Mouse (Mus musculus): ENCODE results near the gene Hyou1.

DNA sequence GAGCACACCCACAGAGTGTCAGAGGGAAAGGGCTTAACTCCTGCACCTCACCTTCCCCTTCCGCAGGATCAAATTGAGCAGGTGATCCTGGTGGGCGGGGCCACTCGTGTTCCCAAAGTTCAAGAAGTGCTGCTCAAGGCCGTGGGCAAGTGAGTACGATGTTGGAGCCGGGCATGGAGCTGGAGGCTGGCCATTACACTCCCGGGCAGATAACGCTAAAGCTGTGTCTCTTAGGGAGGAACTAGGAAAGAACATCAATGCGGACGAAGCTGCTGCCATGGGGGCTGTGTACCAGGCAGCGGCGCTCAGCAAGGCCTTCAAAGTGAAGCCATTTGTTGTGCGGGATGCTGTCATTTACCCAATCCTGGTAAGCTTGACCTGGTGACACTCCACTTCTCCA is 5.3 kb downstream of the Hyou1 start:
- TF ChIP-seq CTCF (IDR thresholded peaks at IDR 0.05) (no peak), POLR2A (IDR thresholded peaks at IDR 0.05; ENCODE audit: insufficient read depth, low read depth, low read length) (no peak), EP300 (IDR thresholded peaks at IDR 0.05; ENCODE audit: insufficient read depth, low read depth, low read length) (no peak)

Measured in heart, adult 2 months (tissue).